ENCODE assay signal across 7 mouse cellular contexts in the genomic region with DNA sequence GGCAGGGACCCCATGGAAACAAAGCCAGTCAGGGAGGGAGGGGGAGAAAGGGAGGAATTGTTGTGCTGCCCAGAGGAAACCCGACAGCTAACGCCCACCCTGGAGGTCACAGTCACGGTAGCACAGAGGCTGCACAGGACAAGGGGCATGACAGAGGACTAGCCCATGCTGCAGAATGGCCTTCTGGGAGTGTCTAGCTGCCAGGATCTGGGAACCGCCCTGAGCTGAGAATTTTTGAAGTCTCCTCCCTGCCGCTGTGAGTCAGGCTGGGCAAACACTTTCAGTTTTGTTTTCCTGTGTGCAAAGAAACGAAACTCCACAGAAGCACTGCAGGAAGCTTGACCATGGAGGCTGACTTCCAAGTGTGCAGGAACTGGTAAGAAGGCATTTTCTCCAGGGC. TPM values are rescaled to one million over a fixed set of nuclear protein-coding genes. Genes with fewer than 3 reads are reported as not detected.
DNase-seq lines count a peak whose midpoint lies in the region; ATAC-seq lines count a peak whose summit lies in the region.

A gene (plus strand): TSS at position 296 of the 400 bp plus-strand sequence.

- no peaks in the 10 kb centered on the region; the same call in none of the 2 replicates for H3K4me1 ChIP-seq in erythroblast, embryonic 14.5 days (ENCODE audit: control insufficient read depth)
- H3K4me1 ChIP-seq in limb, embryonic 15.5 days = 0 out of 2 replicates have a peak, but pooled peaks cover 5% of the 10 kb centered on the region

- intact Hi-C loops in heart, postnatal 36 days (cut with DNase I) = no loop called here

- H3K27me3 ChIP-seq in erythroblast, embryonic 14.5 days (ENCODE audit: control insufficient read depth) = no peaks in the 10 kb centered on the region
- no peaks in the 10 kb centered on the region for H3K27me3 ChIP-seq in limb, embryonic 15.5 days

- WGBS in limb, embryonic 15.5 days = 34% methylated on average over 6 of the region's 6 CpGs

- H3K9me3 ChIP-seq in erythroblast, embryonic 14.5 days (ENCODE audit: control insufficient read depth, low read length) = no peaks in the 10 kb centered on the region
- H3K9me3 ChIP-seq in limb, embryonic 15.5 days = no peaks in the 10 kb centered on the region

- H3K9ac ChIP-seq in limb, embryonic 15.5 days = no peak within 1 kb of the TSS

- peak within 1 kb of the TSS; percentile 29; the same call in 1 of the 2 replicates for H3K4me2 ChIP-seq in limb, embryonic 15.5 days

- peak; percentile 10 to 34 for DNase-seq in CD8-positive naive resting alpha-beta T cell, adult 2 months (ENCODE audit: low read depth in 2 of 2, low spot score in 2 of 2)
- DNase-seq in NIH3T3 (ENCODE audit: low read depth) = peak; percentile 88
- peak; percentile 71 to 75 for DNase-seq in heart, postnatal 36 days
- DNase-seq in naive thymus-derived CD4-positive, alpha-beta T cell, adult 2 months (ENCODE audit: low read depth) = peak; percentile 69
- DNase-seq in thymus, postnatal 10 days (ENCODE audit: low spot score in 2 of 2) = peak; percentile 13 to 27

- ATAC-seq in limb, embryonic 15.5 days (ENCODE audit: insufficient number of reproducible peaks, low FRiP score, low TSS enrichment, low read depth) = no peak

- H3K36me3 ChIP-seq in erythroblast, embryonic 14.5 days (ENCODE audit: control insufficient read depth) = no peaks in the 10 kb centered on the region
- no peaks in the 10 kb centered on the region for H3K36me3 ChIP-seq in limb, embryonic 15.5 days

- H3K27ac ChIP-seq in limb, embryonic 15.5 days = no peak within 1 kb of the TSS

- H3K4me3 ChIP-seq in erythroblast, embryonic 14.5 days (replicated peaks) = peak within 1 kb of the TSS; percentile 25
- H3K4me3 ChIP-seq in limb, embryonic 15.5 days = peak within 1 kb of the TSS; percentile 10; the same call in 1 of the 2 replicates

RNA-seq across cellular contexts. Expression of the gene that starts here (rescaled TPM):
- not detected in 2 replicates for polyA plus RNA-seq in erythroblast, embryonic 14.5 days (2012)
- 10 to 100 TPM; 11.2 to 18.1 TPM for total RNA-seq in heart, postnatal 36 days (2021)
- polyA plus RNA-seq in limb, embryonic 15.5 days (2015; fragmentation: Nextera tagmentation; extraction: Ambion mirVana) = 3.2 and 3.5 TPM in 2 replicates

Comparison
In these comparisons a context has a peak if more than half of its experiments do, and no peak if none do; other contexts are left out.
1. DNase-seq: peak in every context shown above with its lines; median percentile 88 in NIH3T3; 73 in heart, postnatal 36 days; 69 in naive thymus-derived CD4-positive, alpha-beta T cell, adult 2 months; 22 in CD8-positive naive resting alpha-beta T cell, adult 2 months; 20 in thymus, postnatal 10 days.